Mouse (Mus musculus) midbrain, postnatal 0 days (tissue): ENCODE data around the gene Olfr51. TPM values are rescaled to one million over a fixed set of nuclear protein-coding genes. Genes with fewer than 3 reads are reported as not detected.
"Not testable (repeated sequence)": the region's sequence is repeated elsewhere in the genome, so short reads cannot be mapped to it uniquely, and the experiment has no call there.

Experiments
- ATAC-seq: fragments of 200-750 bp; cut with Nextera tagmentation; 2 replicates; pipeline ENCODE4 v1.8.0; 2017; ENCODE audit warnings: moderate number of reproducible peaks, mild to moderate bottlenecking, moderate TSS enrichment, moderate library complexity; ENCODE audit not compliant: low FRiP score
- DNase-seq: peaks from one replicate; pipeline ENCODE4 v3.0.0-alpha.2; 2015; ENCODE audit warnings: low spot score
- H3K27ac ChIP-seq: fragments of 300-500 bp; sonication (generic); 2 replicates; pipeline ENCODE4 v1.5.1; 2014; ENCODE audit warnings: low read depth, mild to moderate bottlenecking, low read length, mixed read lengths
- H3K27me3 ChIP-seq: fragments of 300-500 bp; sonication (generic); 2 replicates; pipeline ENCODE4 v1.6.1; 2014; ENCODE audit warnings: low read length, control low read depth, mixed read lengths; ENCODE audit not compliant: insufficient read depth
- H3K36me3 ChIP-seq: fragments of 300-500 bp; sonication (generic); 2 replicates; pipeline ENCODE4 v1.6.1; 2014; ENCODE audit warnings: low read length, control low read depth, mixed read lengths; ENCODE audit not compliant: insufficient read depth
- H3K4me1 ChIP-seq: fragments of 300-500 bp; sonication (generic); 2 replicates; pipeline ENCODE4 v1.6.1; 2014; ENCODE audit warnings: mild to moderate bottlenecking, control low read depth, antibody characterized with exemption, low read length, mixed read lengths; ENCODE audit not compliant: insufficient read depth
- H3K4me2 ChIP-seq: fragments of 300-500 bp; sonication (generic); 2 replicates; pipeline ENCODE4 v1.6.1; 2014; ENCODE audit warnings: low read depth, mild to moderate bottlenecking, low read length, mixed read lengths; ENCODE audit not compliant: poor library complexity, severe bottlenecking
- H3K4me3 ChIP-seq: fragments of 300-500 bp; sonication (generic); 2 replicates; pipeline ENCODE4 v1.5.1; 2014; ENCODE audit warnings: low read depth, mild to moderate bottlenecking, low read length, moderate library complexity
- H3K9ac ChIP-seq: fragments of 300-500 bp; sonication (generic); replicated peaks from 2 replicates; pipeline ENCODE4 v1.6.1; 2014; ENCODE audit warnings: mild to moderate bottlenecking, low read length, moderate library complexity, mixed read lengths; ENCODE audit not compliant: poor library complexity, severe bottlenecking
- H3K9me3 ChIP-seq: fragments of 300-500 bp; sonication (generic); 2 replicates; pipeline ENCODE4 v1.6.1; 2016; ENCODE audit warnings: low read length, control low read depth
- CTCF ChIP-seq: IDR thresholded peaks from 2 replicates; pipeline ENCODE4 v1.5.1; 2016; ENCODE audit warnings: antibody characterized with exemption, mild to moderate bottlenecking
- WGBS: fragments of 180-500 bp; shearing (Covaris S2); extraction: QIAGEN DNeasy Blood & Tissue Kit; methylation state at CpG from one replicate; pipeline ENCODE4 v1.1.7; 2014; 5-methylcytosine and 5-hydroxymethylcytosine counted together
- polyA plus RNA-seq: library from polyadenylated mRNA; unstranded; fragments of >200 nt; fragmentation: Nextera tagmentation; extraction: Ambion mirVana; gene quantifications from 2 replicates; pipeline ENCODE4 v1.2.1, GENCODE M21; 2015
- total RNA-seq: library from RNA; depleted of rRNA; stranded (reverse); fragments of >200 nt; gene quantifications from 2 replicates; pipeline ENCODE4 v1.2.3, GENCODE M21; 2014

The Olfr51 gene
- total and polyA plus RNA-seq, 2 experiments from 2014 or later, result not detected

- ATAC-seq (no peak), DNase-seq (peak; percentile 58)
- no peak overlapping the region for H3K27ac ChIP-seq
- H3K36me3 ChIP-seq, result no peaks in the 10 kb centered on the region
- H3K9me3 ChIP-seq, result no peaks in the 10 kb centered on the region
- no peak overlapping the region for H3K9ac ChIP-seq
- TF ChIP-seq CTCF, result no peak
- no peaks in the 10 kb centered on the region for H3K27me3 ChIP-seq
- H3K4me3 ChIP-seq, result no peak overlapping the region
- H3K4me2 ChIP-seq, result no peak overlapping the region
- 68% methylated on average over 5 of the region's 5 CpGs for WGBS
- H3K4me1 ChIP-seq, result no peaks in the 10 kb centered on the region
Measured at GRCm38 (mm10) chr11:51011821-51012220, 8.4 kb downstream of the Olfr51 start.

DNA sequence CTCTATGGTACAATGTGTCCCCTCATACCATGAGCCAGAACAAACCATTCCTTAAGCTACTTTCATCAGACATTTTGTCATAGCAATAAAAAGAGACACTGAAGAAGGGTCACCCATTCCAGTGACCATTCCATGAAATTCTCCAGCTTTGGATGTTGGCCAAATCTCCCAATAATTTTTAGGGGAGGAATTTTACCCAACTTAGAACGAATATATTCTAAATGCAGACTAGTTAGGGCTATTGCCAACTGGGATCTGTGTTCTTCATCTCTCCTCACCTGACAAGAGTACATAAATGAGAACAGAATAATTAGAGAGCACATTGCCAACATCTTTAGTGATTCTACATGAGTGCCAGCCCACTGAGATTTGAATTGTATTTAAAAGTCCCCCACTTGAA lies 10.5 kb downstream of the Olfr51 start, which contains the start of gene Olfr54:
TSS of gene Olfr54 (plus strand) at position 301 of the 400 bp plus-strand sequence.
- Histone ChIP-seq H3K4me1 (no peaks in the 10 kb centered on the region), H3K9me3 (no peaks in the 10 kb centered on the region), H3K27ac (no peak within 1 kb of the TSS), H3K27me3 (no peaks in the 10 kb centered on the region), H3K4me3 (no peak within 1 kb of the TSS), H3K9ac (no peak within 1 kb of the TSS), H3K4me2 (no peak within 1 kb of the TSS), H3K36me3 (no peaks in the 10 kb centered on the region)
- DNase-seq (no peak), ATAC-seq (no peak)
- TF ChIP-seq CTCF, result no peak
- WGBS, result 61% methylated on average over 1 of the region's 1 CpGs

DNA sequence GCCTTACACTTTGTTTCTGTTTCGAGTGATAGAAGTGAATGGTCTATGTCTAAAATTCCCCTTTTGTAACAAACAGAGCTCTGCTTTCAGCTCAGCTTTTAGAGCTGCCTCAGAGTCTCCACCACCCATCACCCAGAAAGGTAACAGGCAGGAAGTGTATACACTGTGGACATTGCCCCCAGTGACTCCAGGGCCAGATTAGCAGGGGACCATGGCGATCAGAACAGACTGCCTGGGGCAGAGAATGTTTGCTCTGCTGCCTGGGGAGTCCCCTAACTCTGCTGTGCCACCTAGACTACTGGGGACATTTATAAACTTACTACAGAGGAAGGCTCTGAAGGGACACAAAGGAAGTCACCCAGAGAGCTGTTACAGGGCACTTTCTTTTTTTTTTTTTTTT lies 12.9 kb downstream of the Olfr51 start:
- Histone ChIP-seq H3K36me3 (no peaks in the 10 kb centered on the region), H3K4me1 (no peaks in the 10 kb centered on the region), H3K4me2 (no peak overlapping the region), H3K27me3 (no peaks in the 10 kb centered on the region), H3K9ac (no peak overlapping the region), H3K27ac (no peak overlapping the region), H3K9me3 (no peaks in the 10 kb centered on the region), H3K4me3 (no peak overlapping the region)
- DNase-seq (no peak), ATAC-seq (no peak)
- TF ChIP-seq CTCF, result no peak
- WGBS, result 67% methylated on average over 2 of the region's 2 CpGs

DNA sequence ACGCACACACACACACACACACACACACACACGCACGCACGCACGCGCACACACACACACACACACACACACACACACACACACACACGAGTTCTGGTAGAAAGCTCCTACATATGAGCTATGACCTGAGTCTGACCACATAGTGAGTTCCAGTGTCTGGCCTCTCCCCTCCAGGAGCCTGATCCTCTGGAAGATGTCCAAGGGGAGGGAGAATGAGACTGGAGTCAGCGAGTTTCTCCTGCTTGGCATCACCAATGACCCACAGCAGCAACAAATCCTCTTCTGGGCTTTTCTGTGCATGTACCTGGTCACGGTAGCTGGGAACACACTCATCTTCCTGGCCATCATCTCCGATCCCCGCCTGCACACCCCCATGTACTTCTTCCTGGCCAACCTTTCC lies 23.4 kb downstream of the Olfr51 start:
- not testable (repeated sequence) for H3K27me3 ChIP-seq, ATAC-seq, H3K27ac ChIP-seq, H3K4me3 ChIP-seq, H3K36me3 ChIP-seq, H3K4me2 ChIP-seq, H3K9ac ChIP-seq, H3K4me1 ChIP-seq, DNase-seq, H3K9me3 ChIP-seq
- WGBS, result 92% methylated on average over 11 of the region's 11 CpGs

- not testable (repeated sequence) for H3K36me3 ChIP-seq, H3K4me1 ChIP-seq, ATAC-seq, H3K4me3 ChIP-seq, H3K9me3 ChIP-seq, DNase-seq, H3K27me3 ChIP-seq, H3K27ac ChIP-seq, H3K4me2 ChIP-seq, H3K9ac ChIP-seq
- 50% methylated on average over 8 of the region's 8 CpGs for WGBS
Measured at GRCm38 (mm10) chr11:51029381-51029780, 26.0 kb downstream of the Olfr51 start.

DNA sequence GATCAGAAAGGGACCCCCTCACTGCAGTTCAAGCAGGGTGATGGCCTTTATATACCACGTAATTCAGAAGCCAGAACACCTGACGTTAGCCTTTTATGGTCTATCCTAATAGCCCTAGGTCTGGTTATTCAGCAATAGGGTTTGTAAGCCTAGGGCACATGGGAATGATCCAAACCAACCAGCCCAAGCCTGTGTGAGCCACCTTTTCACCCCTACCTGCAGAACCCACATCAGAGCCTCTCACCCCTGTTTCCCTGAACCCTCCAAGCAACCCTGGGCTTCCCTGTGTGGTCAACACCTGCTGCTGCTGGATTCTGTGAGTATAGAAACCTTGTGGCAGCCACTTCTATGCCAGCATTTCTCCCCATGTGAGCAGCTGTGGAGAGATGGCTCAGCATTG lies 26.8 kb downstream of the Olfr51 start:
- no peak overlapping the region for H3K4me3 ChIP-seq
- H3K4me2 ChIP-seq, result no peak overlapping the region
- ATAC-seq (no peak), DNase-seq (no peak)
- H3K9me3 ChIP-seq, result no peaks in the 10 kb centered on the region
- H3K27ac ChIP-seq, result no peak overlapping the region
- H3K27me3 ChIP-seq, result no peaks in the 10 kb centered on the region
- 80% methylated on average over 2 of the region's 2 CpGs for WGBS
- no peaks in the 10 kb centered on the region for H3K36me3 ChIP-seq
- H3K4me1 ChIP-seq, result no peaks in the 10 kb centered on the region
- TF ChIP-seq CTCF, result no peak
- H3K9ac ChIP-seq, result no peak overlapping the region

DNA sequence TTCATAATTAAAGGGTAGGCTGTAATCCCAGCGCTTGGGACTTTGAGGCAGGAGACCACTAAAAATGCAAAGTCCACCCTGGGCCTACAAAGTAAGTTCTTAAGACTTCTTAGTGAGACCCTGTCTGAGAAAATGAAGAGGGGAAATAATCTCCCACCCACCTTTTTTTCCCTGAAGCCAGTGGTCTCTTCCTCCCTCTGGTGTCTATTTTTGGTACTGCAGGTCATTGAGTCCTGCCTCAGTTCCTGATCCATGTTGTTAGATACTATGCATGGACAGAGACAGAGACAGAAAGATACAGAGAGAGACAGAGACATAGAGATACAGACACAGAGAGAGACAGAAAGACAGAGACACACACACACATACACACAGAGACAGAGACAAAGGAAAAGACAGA lies 29.5 kb downstream of the Olfr51 start:
- H3K36me3 ChIP-seq, result no peaks in the 10 kb centered on the region
- TF ChIP-seq CTCF, result peak; percentile 94
- no peaks in the 10 kb centered on the region for H3K9me3 ChIP-seq
- H3K4me2 ChIP-seq, result no peak overlapping the region
- H3K9ac ChIP-seq, result no peak overlapping the region
- H3K27me3 ChIP-seq, result no peaks in the 10 kb centered on the region
- H3K27ac ChIP-seq, result no peak overlapping the region
- no peaks in the 10 kb centered on the region for H3K4me1 ChIP-seq
- 24% methylated on average over 1 of the region's 1 CpGs for WGBS
- no peak for ATAC-seq
- no peak overlapping the region for H3K4me3 ChIP-seq
- peak; percentile 55 for DNase-seq

DNA sequence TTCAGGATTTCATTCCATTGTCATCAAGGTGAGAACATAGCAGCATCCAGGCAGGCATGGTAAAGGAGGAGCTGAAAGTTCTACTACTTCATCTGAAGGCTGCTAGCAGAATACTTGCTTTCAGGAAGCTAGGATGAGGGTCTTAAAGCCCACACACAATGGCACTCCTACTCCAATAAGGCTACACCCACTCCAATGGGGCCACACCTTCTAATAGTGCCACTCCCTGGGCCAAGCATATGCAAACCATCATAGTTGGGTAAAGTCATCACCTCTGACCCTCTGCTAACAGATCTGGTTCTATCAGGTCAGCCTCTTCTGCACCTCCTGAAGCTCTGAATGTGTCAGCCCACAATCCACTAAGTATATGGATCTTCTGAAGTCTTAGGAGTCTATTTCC lies 30.7 kb downstream of the Olfr51 start:
- not testable (repeated sequence) for H3K4me2 ChIP-seq, H3K9me3 ChIP-seq, H3K36me3 ChIP-seq, H3K27me3 ChIP-seq, H3K4me3 ChIP-seq, H3K9ac ChIP-seq, ATAC-seq, H3K27ac ChIP-seq, H3K4me1 ChIP-seq, DNase-seq
